Mouse (Mus musculus) left cerebral cortex, postnatal 14 days (tissue): Measurements from ENCODE around the gene Fam122a. TPM values are rescaled to one million over a fixed set of nuclear protein-coding genes. Genes with fewer than 3 reads are reported as not detected.

ENCODE experiments used
- DNase-seq, 2 experiments: peaks; one replicate each; pipeline ENCODE4 v3.0.0; 2021 to 2022; ENCODE audit warnings: low spot score in 2 of 2, mixed read lengths in 1 of 2
- intact Hi-C: fragments of 180-260 bp; cut with DNase I; formaldehyde crosslinking; loops from one replicate; pipeline ENCODE4 v1.15.1; 2025
- total RNA-seq, 2 experiments: library from RNA; stranded (reverse); gene quantifications; 2 replicates each; pipeline ENCODE4 v1.2.3; 2021

Gene Fam122a
- total RNA-seq, 2 experiments from 2014 or later = 26.1 to 31.2 TPM

GRCm38 (mm10) chr19:24451626-24452025 lies 25.5 kb downstream of the Fam122a start:
- intact Hi-C loops = no loop called here
- no peak for DNase-seq

DNA sequence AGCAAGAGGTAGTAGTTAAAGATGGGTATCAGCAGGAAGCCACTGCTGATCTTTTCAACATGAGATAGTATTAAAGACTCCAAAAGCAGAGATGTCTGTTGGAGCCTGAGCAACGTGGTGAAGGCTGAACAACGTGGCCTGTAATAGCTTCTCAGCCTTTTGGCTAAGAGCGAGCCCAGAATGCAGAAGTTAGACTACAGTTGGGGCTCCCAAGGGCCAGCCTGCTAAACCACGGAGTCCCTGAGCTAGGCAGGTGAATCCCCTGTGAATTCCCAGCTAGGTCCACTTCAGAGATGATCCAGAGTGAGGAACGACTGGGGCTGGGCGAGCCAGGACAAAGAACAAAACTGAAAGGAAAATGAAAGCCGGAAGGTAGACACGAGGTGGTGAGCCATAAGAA lies 26.4 kb downstream of the Fam122a start:
- intact Hi-C loops = no loop called here
- DNase-seq = no peak

GRCm38 (mm10) chr19:24444322-24444721 lies 32.8 kb downstream of the Fam122a start:
- intact Hi-C loops = no loop called here
- DNase-seq = no peak

DNA sequence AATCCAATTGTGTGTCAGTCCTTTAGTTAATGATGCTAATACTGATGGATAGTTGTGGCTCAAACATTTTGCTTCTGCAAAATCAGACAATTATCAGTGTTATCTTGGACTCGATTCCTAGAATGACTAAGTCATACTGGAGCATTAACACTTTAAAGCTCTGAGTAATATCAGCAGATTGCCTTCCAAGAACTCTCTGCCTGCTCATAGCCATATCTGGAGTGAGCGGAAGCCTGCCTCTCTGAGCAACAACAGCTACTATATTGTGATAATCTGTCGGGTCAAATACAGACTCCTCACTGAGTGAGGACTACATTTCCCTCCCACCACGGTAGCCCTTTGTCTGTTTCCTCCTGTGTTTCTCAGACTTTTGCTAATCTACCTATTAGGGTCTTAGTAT lies 37.4 kb downstream of the Fam122a start:
- DNase-seq = no peak
- intact Hi-C loops = no loop called here

- no peak for DNase-seq
- intact Hi-C loops = no loop called here
Observed at GRCm38 (mm10) chr19:24434291-24434690, 42.9 kb downstream of the Fam122a start.

GRCm38 (mm10) chr19:24432447-24432846 lies 44.7 kb downstream of the Fam122a start:
- no peak for DNase-seq
- intact Hi-C loops = no loop called here

DNA sequence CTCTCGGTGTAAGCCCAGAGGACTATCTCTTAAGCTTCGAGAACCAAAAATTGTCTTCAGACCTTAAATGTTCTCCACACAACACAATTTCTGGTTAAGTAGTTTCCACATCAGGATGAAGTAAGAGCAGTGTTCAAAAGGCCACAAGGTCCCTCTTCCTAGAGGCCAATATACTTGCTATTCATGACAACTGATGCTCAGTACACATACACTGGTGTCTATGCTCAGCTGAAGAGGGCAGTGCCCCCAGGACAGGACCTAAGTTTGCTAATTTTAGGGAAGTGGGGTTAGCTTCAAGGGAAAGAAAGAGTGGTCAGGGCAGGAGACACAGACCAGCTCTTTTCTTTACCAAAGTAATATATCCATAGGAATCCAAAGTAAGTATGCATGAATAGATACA lies 45.8 kb downstream of the Fam122a start:
- DNase-seq = no peak

DNA sequence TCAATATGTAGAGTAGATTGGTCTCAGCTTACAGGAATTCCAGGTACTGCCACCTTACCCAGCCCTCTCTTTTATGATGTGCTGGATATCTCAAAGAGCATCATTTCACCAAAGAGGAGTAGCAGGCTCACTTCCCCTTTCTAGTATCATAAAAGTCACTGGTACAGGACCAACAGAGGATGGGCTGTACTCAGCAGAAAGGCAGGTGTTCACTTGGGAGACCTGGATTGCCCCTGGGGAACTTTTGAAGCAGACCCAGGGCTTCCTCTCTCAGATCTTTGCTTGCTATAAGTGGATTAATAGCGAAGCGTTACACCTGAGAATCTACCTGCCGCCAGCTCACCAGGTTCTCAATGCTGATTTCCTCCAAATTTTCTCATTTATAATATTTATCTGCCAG lies 49.1 kb downstream of the Fam122a start:
- intact Hi-C loops = no loop called here
- no peak for DNase-seq

More for the DNA sequence above, 45.8 kb downstream of the Fam122a start:
- intact Hi-C loops = no loop called here

DNA sequence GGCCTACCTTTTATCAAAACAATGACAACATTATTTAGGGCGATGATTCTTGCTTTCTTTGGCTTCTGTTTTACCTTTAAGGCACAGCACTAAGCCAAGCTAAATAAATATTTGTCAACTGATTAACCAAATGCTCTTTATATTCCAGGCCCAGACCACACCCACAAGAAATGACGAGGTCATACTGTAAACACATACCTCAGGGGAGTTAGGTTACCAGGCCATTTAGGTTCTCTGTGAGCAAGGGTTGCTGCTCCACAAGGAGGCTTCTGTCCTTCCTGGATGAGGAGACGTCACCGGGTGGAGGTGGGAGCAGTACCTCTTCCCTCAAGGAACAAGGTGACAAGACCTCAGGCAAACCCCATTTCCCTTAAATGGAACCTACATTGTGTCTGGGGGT lies 49.9 kb downstream of the Fam122a start:
- no peak for DNase-seq
- intact Hi-C loops = no loop called here

DNA sequence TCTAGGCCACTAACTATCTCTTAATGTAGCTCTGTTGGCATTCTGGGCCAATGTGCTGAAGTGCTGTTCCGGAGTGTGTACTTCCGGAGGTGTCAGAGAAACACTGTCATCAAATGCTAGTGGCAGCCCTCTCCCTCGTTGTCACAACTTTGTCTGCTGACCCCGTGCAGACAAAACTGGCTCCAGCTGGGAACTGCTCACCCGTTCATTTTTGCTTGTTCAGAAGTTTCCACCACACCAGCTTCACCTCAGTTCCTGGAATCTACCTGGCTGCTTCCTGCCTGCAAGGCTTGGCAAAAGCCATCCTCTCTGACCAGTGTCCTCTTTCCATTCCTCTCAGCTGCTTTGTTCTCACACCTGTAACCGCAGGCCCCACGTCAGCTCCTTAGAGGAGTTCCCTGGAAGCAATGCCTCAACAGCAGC lies 50.4 kb downstream of the Fam122a start:
- no peak for DNase-seq
- intact Hi-C loops = no loop called here

Other genes with a start within 250 kb of the Fam122a start
- gene Fxn, start 196.8 kb downstream of the Fam122a start, total RNA-seq = 1 to 10 TPM; 7.6 to 8.9 TPM
- gene Pip5k1b, start 78.5 kb upstream of the Fam122a start, total RNA-seq = 10 to 100 TPM; 17.7 to 19.3 TPM
- gene Tmem252, start 196.7 kb upstream of the Fam122a start, total RNA-seq = 1 to 10 TPM in 1 of 2 experiments, under 1 TPM in 1; 0.66 to 1.7 TPM